Mouse (Mus musculus) ES-Bruce4 (cell line): ENCODE results near the gene Mndal. TPM values are rescaled to one million over a fixed set of nuclear protein-coding genes. Genes with fewer than 3 reads are reported as not detected.
"Not testable (repeated sequence)": the region's sequence is repeated elsewhere in the genome, so short reads cannot be mapped to it uniquely, and the experiment has no call there.

ENCODE experiments used
- H3K27ac ChIP-seq: 2 replicates; pipeline ENCODE4 v1.5.1; 2012; ENCODE audit warnings: low read length, inconsistent platforms; ENCODE audit not compliant: insufficient read depth
- H3K27me3 ChIP-seq: 2 replicates; pipeline ENCODE4 v1.6.1; 2012; ENCODE audit warnings: mild to moderate bottlenecking, low read length, inconsistent platforms; ENCODE audit not compliant: control insufficient read depth, poor library complexity, insufficient read depth, severe bottlenecking
- H3K36me3 ChIP-seq: 2 replicates; pipeline ENCODE4 v1.6.1; 2012; ENCODE audit warnings: inconsistent platforms, mild to moderate bottlenecking, low read length, moderate library complexity; ENCODE audit not compliant: control insufficient read depth, poor library complexity, insufficient read depth, severe bottlenecking
- H3K4me1 ChIP-seq: one replicate; pipeline ENCODE4 v1.8.1; 2011; ENCODE audit warnings: low read length; ENCODE audit not compliant: control insufficient read depth, insufficient read depth
- H3K4me3 ChIP-seq: 2 replicates; pipeline ENCODE4 v1.5.1; 2011; ENCODE audit warnings: low read depth, mild to moderate bottlenecking, low read length
- H3K9ac ChIP-seq: 2 replicates; pipeline ENCODE4 v1.6.1; 2012; ENCODE audit warnings: low read depth, mild to moderate bottlenecking, inconsistent platforms; ENCODE audit not compliant: poor library complexity, severe bottlenecking
- H3K9me3 ChIP-seq: replicated peaks from 2 replicates; pipeline ENCODE4 v1.6.1; 2012; ENCODE audit warnings: mild to moderate bottlenecking, low read length, inconsistent platforms; ENCODE audit not compliant: control insufficient read depth, poor library complexity, insufficient read depth, severe bottlenecking
- CTCF ChIP-seq: IDR thresholded peaks from one replicate; pipeline ENCODE4 v1.8.1; 2011; ENCODE audit warnings: low read depth, low read length
- EP300 ChIP-seq: IDR thresholded peaks from 2 replicates; pipeline ENCODE4 v1.6.1; 2011; ENCODE audit warnings: low read depth, low read length; ENCODE audit not compliant: insufficient read depth
- POLR2A ChIP-seq: IDR thresholded peaks from one replicate; pipeline ENCODE4 v1.8.1; 2011; ENCODE audit warnings: low read length; ENCODE audit not compliant: insufficient read depth
- polyA plus RNA-seq: library from polyadenylated mRNA; stranded (reverse); fragments of >200 nt; gene quantifications from 2 replicates; pipeline ENCODE4 v1.2.4, GENCODE M21; 2011; ENCODE audit warnings: low read depth; ENCODE audit not compliant: missing spikeins, insufficient read depth, insufficient read length

The Mndal gene
- polyA plus RNA-seq, 1 experiment = not detected

- not testable (repeated sequence) for H3K4me3 ChIP-seq, H3K27me3 ChIP-seq, H3K4me1 ChIP-seq, H3K9ac ChIP-seq, H3K27ac ChIP-seq, H3K36me3 ChIP-seq
- 0 out of 2 replicates have a peak, but pooled peaks have one; percentile 22 for TF ChIP-seq EP300
- peaks cover 20% of the 10 kb centered on the region for H3K9me3 ChIP-seq
Measured at GRCm38 (mm10) chr1:173868586-173868985, 73.7 kb downstream of the Mndal start.

DNA sequence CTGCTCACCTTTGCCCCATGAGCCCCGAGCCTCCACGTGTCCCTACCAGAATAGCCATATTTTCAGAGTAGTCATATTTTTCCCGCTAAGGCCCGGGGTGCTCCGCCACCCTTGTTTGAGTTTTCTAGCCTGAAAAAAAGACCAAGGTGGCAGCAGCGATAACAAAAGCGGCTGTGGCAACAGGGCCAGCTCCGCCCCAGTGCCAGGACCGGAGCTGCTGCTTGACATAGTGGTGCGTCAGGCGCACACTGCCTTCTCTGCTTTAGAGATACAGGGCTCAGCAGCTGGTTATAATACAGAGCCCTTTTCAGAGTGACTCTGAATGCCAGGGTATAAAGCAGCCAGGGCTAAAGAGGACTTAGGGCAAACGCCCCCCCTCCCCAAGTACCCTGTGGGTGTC, 75.8 kb downstream of the Mndal start:
- H3K4me1 ChIP-seq = no peaks in the 10 kb centered on the region
- TF ChIP-seq CTCF (no peak), POLR2A (no peak), EP300 (no peak)
- no peak overlapping the region for H3K27ac ChIP-seq
- H3K9ac ChIP-seq = no peak overlapping the region
- no peaks in the 10 kb centered on the region for H3K27me3 ChIP-seq
- peaks cover 20% of the 10 kb centered on the region for H3K9me3 ChIP-seq
- H3K36me3 ChIP-seq = no peaks in the 10 kb centered on the region
- no peak overlapping the region for H3K4me3 ChIP-seq

DNA sequence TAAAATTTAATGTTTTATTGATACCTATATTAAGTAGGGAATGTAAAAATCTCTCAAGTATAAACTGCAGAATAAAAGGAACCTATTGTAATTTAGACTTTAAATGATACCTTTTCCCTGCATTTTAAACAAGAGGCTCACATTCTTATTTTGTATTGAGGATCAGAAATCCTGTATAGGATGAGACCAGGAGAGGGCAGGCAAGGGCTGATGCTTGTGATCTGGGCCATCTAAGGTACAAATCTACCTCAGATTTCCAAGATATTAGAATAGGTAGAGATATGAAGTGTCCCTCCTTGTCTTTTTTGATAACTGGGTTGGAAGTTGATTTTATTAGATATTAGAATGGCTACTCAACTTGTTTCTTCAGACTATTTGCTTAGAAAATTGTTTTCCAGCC, 88.6 kb downstream of the Mndal start:
- H3K4me3 ChIP-seq, H3K9ac ChIP-seq, H3K27me3 ChIP-seq, H3K4me1 ChIP-seq, H3K27ac ChIP-seq, H3K36me3 ChIP-seq, H3K9me3 ChIP-seq: not testable (repeated sequence)

- not testable (repeated sequence) for H3K9ac ChIP-seq, H3K27ac ChIP-seq, H3K27me3 ChIP-seq, H3K4me3 ChIP-seq, H3K9me3 ChIP-seq, H3K36me3 ChIP-seq, H3K4me1 ChIP-seq
Measured at GRCm38 (mm10) chr1:173852853-173853252, 89.4 kb downstream of the Mndal start.

DNA sequence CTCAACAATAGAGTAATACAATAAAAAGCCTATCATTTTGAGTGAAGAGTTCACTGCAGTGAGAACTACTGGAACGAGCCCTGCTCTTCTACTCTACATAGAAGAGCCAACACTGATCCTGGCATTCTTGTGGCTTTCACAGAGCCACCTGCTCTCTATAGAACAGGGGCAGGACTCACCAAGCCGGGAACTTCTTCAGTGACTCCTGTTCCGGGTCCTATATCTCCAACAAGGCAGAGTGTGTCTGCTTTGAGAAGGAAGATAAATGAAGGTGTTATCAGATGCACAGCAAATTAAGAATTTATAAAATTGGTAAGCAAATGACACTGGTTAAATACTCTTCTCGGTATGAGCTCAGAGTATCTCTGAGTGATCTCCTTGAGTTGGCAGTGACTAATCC, 96.1 kb downstream of the Mndal start:
- not testable (repeated sequence) for H3K27me3 ChIP-seq, H3K4me3 ChIP-seq, H3K4me1 ChIP-seq, H3K9me3 ChIP-seq, H3K9ac ChIP-seq, H3K27ac ChIP-seq, H3K36me3 ChIP-seq

DNA sequence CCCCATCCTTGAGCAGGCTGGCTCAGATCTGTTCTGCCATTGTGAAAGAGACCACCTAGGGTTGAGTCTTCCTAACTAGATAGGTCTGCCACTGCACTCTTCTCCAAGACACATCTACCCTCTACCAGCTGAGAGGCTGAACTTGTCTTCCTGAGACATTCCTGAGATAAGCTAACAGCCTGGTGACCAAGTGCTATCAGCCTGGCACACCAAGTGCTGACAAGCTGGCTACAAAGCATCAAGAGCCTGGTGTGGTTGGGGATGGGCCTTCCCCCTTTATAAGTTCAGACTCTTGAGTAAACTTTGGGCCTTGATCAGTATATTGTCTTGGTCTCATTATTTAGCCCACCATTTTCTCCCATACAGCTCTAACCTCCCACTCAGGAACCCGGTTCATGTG, 97.5 kb downstream of the Mndal start:
- no peak for TF ChIP-seq CTCF
- TF ChIP-seq POLR2A = no peak
- no peak for TF ChIP-seq EP300
- Histone ChIP-seq H3K27ac (no peak overlapping the region), H3K36me3 (no peaks in the 10 kb centered on the region), H3K4me1 (no peaks in the 10 kb centered on the region), H3K9ac (no peak overlapping the region), H3K4me3 (no peak overlapping the region), H3K9me3 (no peaks in the 10 kb centered on the region), H3K27me3 (no peaks in the 10 kb centered on the region)

DNA sequence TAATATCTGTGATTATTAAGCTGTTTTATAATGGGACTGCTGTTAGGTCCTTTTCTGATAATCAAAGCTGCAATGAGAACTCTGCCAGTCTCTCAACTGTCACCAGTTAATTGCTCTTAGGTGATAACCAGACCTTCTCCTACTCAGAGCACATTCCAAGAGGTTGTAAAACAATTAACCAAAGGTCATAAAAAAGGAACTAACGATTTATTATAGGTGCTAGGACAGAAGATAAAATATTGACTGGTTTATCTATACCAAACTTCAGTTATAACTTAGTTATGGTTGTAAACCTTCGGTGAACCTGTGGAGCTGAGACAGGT, 120.8 kb downstream of the Mndal start:
- H3K27me3 ChIP-seq, H3K27ac ChIP-seq, H3K9me3 ChIP-seq, H3K36me3 ChIP-seq, H3K4me3 ChIP-seq, H3K9ac ChIP-seq, H3K4me1 ChIP-seq: not testable (repeated sequence)

DNA sequence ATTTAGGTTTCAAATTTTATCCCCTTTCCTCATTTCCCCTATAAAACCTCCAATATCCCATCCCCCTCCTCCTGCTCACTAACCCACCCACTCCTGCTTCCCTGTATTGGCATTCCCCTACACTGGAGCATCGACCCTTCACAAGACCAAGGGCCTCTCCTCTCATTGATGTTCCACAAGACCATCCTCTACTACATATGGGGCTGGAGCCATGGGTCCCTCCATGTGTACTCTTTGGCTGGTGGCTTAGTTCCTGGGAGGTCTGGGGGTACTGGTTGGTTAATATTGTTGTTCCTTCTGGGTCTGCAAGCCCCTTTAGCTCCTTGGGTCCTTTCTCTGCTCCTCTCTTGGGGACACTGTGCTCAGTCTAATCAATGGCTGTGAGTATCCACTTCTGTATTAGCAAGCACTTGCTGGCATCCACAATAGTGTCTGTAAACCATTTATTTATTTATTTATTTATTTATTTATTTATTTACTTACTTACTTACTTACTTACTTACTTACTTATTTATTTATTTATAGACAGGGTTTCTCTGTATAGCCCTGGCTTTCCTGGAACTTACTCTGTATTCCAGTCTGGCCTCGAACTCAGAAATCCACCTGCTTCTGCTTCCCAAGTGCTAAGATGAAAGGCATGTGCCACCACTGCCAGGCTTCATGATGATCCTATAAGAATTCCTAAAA, 121.4 kb downstream of the Mndal start:
- H3K4me3 ChIP-seq, H3K4me1 ChIP-seq, H3K9ac ChIP-seq: not testable (repeated sequence)

GRCm38 (mm10) chr1:173809294-173809693, 133.0 kb downstream of the Mndal start:
- H3K4me3 ChIP-seq, H3K9ac ChIP-seq, H3K36me3 ChIP-seq, H3K27ac ChIP-seq, H3K4me1 ChIP-seq, H3K27me3 ChIP-seq, H3K9me3 ChIP-seq: not testable (repeated sequence)

More for the DNA sequence above, 121.4 kb downstream of the Mndal start:
- not testable (repeated sequence) for H3K27me3 ChIP-seq, H3K27ac ChIP-seq, H3K36me3 ChIP-seq, H3K9me3 ChIP-seq
